Mouse (Mus musculus) megakaryocyte-erythroid progenitor cell, adult 5 weeks (primary cell): ENCODE data around the gene Brinp1. TPM values are rescaled to one million over a fixed set of nuclear protein-coding genes. Genes with fewer than 3 reads are reported as not detected.

Experiments
- polyA plus RNA-seq: library from polyadenylated mRNA; stranded (reverse); fragments of >175 nt; gene quantifications from 2 replicates; pipeline ENCODE4 v1.2.3, GENCODE M21; 2012

Gene Brinp1
- 0.02 TPM in 1 of 2 replicates, not detected in the other for polyA plus RNA-seq

GRCm38 (mm10) chr4:68954322-68954901, at the start of gene Brinp1:
Gene Brinp1 (minus strand): TSS chr4:68954397.

